Mouse (Mus musculus): ENCODE measurements around the gene Bpifa2. TPM values are rescaled to one million over a fixed set of nuclear protein-coding genes. Genes with fewer than 3 reads are reported as not detected.
A peak's percentile ranks its signal among the peaks of the same experiment; 100 is the strongest.

Bpifa2 gene
- polyA plus RNA-seq (2021): not detected

- no peak for TF ChIP-seq CTCF (IDR thresholded peaks at IDR 0.05)
- in situ Hi-C loops (cut with MboI; ENCODE audit: low pct_unique_long_range_greater_than_20kb): no loop called here
- no peak for ATAC-seq
- DNase-seq (ENCODE audit: low read depth, low spot score): no peak
- POLR2A ChIA-PET: no interaction called here
- H3K27me3 ChIP-seq: peaks cover 3% of the 10 kb centered on the region
- CTCF ChIA-PET: no interaction called here
Observed at GRCm38 (mm10) chr2:154007965-154008364, at the start of gene Bpifa2. TSS of gene Bpifa2 (plus strand) at chr2:154008265.

GRCm38 (mm10) chr2:153962821-153963331 is 45.2 kb upstream of the Bpifa2 start:
- H3K27me3 ChIP-seq: peaks cover 5% of the 10 kb centered on the region
- in situ Hi-C loops (cut with MboI; ENCODE audit: low pct_unique_long_range_greater_than_20kb): no loop called here
- ChIA-PET POLR2A (no interaction called here), CTCF (no interaction called here)
- ATAC-seq (no peak), DNase-seq (ENCODE audit: low read depth, low spot score) (no peak)
- no peak for TF ChIP-seq CTCF (IDR thresholded peaks at IDR 0.05)

- ATAC-seq (no peak), DNase-seq (ENCODE audit: low read depth, low spot score) (no peak)
- H3K27me3 ChIP-seq: peaks cover 5% of the 10 kb centered on the region
- ChIA-PET CTCF (no interaction called here), POLR2A (no interaction called here)
- in situ Hi-C loops (cut with MboI; ENCODE audit: low pct_unique_long_range_greater_than_20kb): no loop called here
- no peak for TF ChIP-seq CTCF (IDR thresholded peaks at IDR 0.05)
Observed at GRCm38 (mm10) chr2:153963334-153963733, 44.7 kb upstream of the Bpifa2 start.

- in situ Hi-C loops (cut with MboI; ENCODE audit: low pct_unique_long_range_greater_than_20kb): no loop called here
- POLR2A ChIA-PET: no interaction called here
- H3K27me3 ChIP-seq: peaks cover 3% of the 10 kb centered on the region
- no peak for DNase-seq (ENCODE audit: low read depth, low spot score)
- no peak for TF ChIP-seq CTCF (IDR thresholded peaks at IDR 0.05)
- ATAC-seq: no peak
- CTCF ChIA-PET: no interaction called here
Observed at GRCm38 (mm10) chr2:153970221-153970620, 37.8 kb upstream of the Bpifa2 start.

GRCm38 (mm10) chr2:153974582-153974981 is 33.5 kb upstream of the Bpifa2 start, which contains the start of gene Bpifa6:
TSS of gene Bpifa6 (plus strand) at chr2:153974945.
- in situ Hi-C loops (cut with MboI; ENCODE audit: low pct_unique_long_range_greater_than_20kb): no loop called here
- CTCF ChIA-PET: interaction anchor here (1.0 kb wide), 1 partner anchor 9 kb away, joined by 3 read pairs; no protein-coding TSS in a partner anchor
- peaks cover 10% of the 10 kb centered on the region for H3K27me3 ChIP-seq
- DNase-seq (ENCODE audit: low read depth, low spot score) (no peak), ATAC-seq (no peak)
- POLR2A ChIA-PET: no interaction called here
- TF ChIP-seq CTCF (IDR thresholded peaks at IDR 0.05): no peak

- H3K27me3 ChIP-seq: peaks cover 20% of the 10 kb centered on the region
- TF ChIP-seq CTCF (IDR thresholded peaks at IDR 0.05): peak; percentile 81
- peak; percentile 10 for DNase-seq (ENCODE audit: low read depth, low spot score)
- no peak for ATAC-seq
- ChIA-PET POLR2A (no interaction called here), CTCF (interaction anchor here (1.1 kb wide), 1 partner anchor 10 kb away, joined by 3 read pairs; no protein-coding TSS in a partner anchor)
- in situ Hi-C loops (cut with MboI; ENCODE audit: low pct_unique_long_range_greater_than_20kb): no loop called here
Observed at GRCm38 (mm10) chr2:153995770-153996169, 12.3 kb upstream of the Bpifa2 start.

- ATAC-seq (no peak), DNase-seq (ENCODE audit: low read depth, low spot score) (no peak)
- H3K27me3 ChIP-seq: peaks cover 10% of the 10 kb centered on the region
- ChIA-PET CTCF (no interaction called here), POLR2A (no interaction called here)
- in situ Hi-C loops (cut with MboI; ENCODE audit: low pct_unique_long_range_greater_than_20kb): no loop called here
- no peak for TF ChIP-seq CTCF (IDR thresholded peaks at IDR 0.05)
Observed at GRCm38 (mm10) chr2:154000501-154000900, 7.6 kb upstream of the Bpifa2 start.

GRCm38 (mm10) chr2:154001056-154001455 is 7.0 kb upstream of the Bpifa2 start:
- ChIA-PET POLR2A (no interaction called here), CTCF (no interaction called here)
- H3K27me3 ChIP-seq: peaks cover 10% of the 10 kb centered on the region
- no peak for TF ChIP-seq CTCF (IDR thresholded peaks at IDR 0.05)
- in situ Hi-C loops (cut with MboI; ENCODE audit: low pct_unique_long_range_greater_than_20kb): no loop called here
- no peak for DNase-seq (ENCODE audit: low read depth, low spot score)
- ATAC-seq: no peak

- H3K27me3 ChIP-seq: peaks cover 10% of the 10 kb centered on the region
- ChIA-PET POLR2A (no interaction called here), CTCF (no interaction called here)
- no peak for DNase-seq (ENCODE audit: low read depth, low spot score)
- TF ChIP-seq CTCF (IDR thresholded peaks at IDR 0.05): no peak
- in situ Hi-C loops (cut with MboI; ENCODE audit: low pct_unique_long_range_greater_than_20kb): no loop called here
- no peak for ATAC-seq
Observed at GRCm38 (mm10) chr2:154004456-154004855, 3.6 kb upstream of the Bpifa2 start.

GRCm38 (mm10) chr2:154005094-154005493 is 3.0 kb upstream of the Bpifa2 start:
- in situ Hi-C loops (cut with MboI; ENCODE audit: low pct_unique_long_range_greater_than_20kb): no loop called here
- CTCF ChIA-PET: interaction anchor here (1.0 kb wide), 1 partner anchor 9 kb away, joined by 3 read pairs; no protein-coding TSS in a partner anchor
- no peak for DNase-seq (ENCODE audit: low read depth, low spot score)

GRCm38 (mm10) chr2:154005734-154006133 is 2.3 kb upstream of the Bpifa2 start:
- TF ChIP-seq CTCF (IDR thresholded peaks at IDR 0.05): no peak
- ChIA-PET POLR2A (no interaction called here), CTCF (interaction anchor here (1.0 kb wide), 1 partner anchor 10 kb away, joined by 3 read pairs; no protein-coding TSS in a partner anchor)
- DNase-seq (ENCODE audit: low read depth, low spot score) (no peak), ATAC-seq (no peak)
- peaks cover 6% of the 10 kb centered on the region for H3K27me3 ChIP-seq
- in situ Hi-C loops (cut with MboI; ENCODE audit: low pct_unique_long_range_greater_than_20kb): no loop called here

More at GRCm38 (mm10) chr2:154005094-154005493, 3.0 kb upstream of the Bpifa2 start:
- H3K27me3 ChIP-seq: peaks cover 6% of the 10 kb centered on the region
- TF ChIP-seq CTCF (IDR thresholded peaks at IDR 0.05): no peak
- ATAC-seq: no peak
- POLR2A ChIA-PET: no interaction called here

GRCm38 (mm10) chr2:154006331-154006730 is 1.7 kb upstream of the Bpifa2 start:
- in situ Hi-C loops (cut with MboI; ENCODE audit: low pct_unique_long_range_greater_than_20kb): no loop called here
- ATAC-seq: no peak
- no peak for TF ChIP-seq CTCF (IDR thresholded peaks at IDR 0.05)
- ChIA-PET POLR2A (no interaction called here), CTCF (interaction anchor here (1.3 kb wide), 1 partner anchor 12 kb away, joined by 3 read pairs; no protein-coding TSS in a partner anchor)
- peaks cover 6% of the 10 kb centered on the region for H3K27me3 ChIP-seq
- DNase-seq (ENCODE audit: low read depth, low spot score): no peak

Measured in Patski (cell line).